Mouse (Mus musculus): ENCODE results near the gene Stpg3. TPM values are rescaled to one million over a fixed set of nuclear protein-coding genes. Genes with fewer than 3 reads are reported as not detected.

The Stpg3 gene
- total and polyA plus RNA-seq, 3 experiments = not detected

DNA sequence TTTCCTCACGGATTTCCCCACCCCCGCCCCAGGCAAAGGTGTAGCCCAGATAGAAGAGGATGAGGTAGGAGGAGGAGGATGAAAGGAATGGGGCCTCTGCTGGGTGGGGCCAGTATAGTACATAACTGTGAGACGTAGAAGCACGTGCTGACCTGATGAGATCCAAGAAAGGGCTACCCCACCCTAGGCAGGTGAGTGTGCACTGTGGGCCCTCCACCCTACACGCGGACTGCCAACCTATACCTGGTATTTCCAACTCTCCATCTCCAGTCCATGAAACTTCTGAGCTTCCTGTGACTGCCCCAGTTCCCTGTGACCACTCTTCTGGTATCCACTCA is 27.0 kb upstream of the Stpg3 start:
- peak overlapping the region in 2 of 3 experiments; percentile 44 to 49 for H3K4me3 ChIP-seq (replicated peaks in 1 of 3; ENCODE audit: low read depth in 2 of 3, low read length in 2 of 3, poor library complexity in 1 of 3)

DNA sequence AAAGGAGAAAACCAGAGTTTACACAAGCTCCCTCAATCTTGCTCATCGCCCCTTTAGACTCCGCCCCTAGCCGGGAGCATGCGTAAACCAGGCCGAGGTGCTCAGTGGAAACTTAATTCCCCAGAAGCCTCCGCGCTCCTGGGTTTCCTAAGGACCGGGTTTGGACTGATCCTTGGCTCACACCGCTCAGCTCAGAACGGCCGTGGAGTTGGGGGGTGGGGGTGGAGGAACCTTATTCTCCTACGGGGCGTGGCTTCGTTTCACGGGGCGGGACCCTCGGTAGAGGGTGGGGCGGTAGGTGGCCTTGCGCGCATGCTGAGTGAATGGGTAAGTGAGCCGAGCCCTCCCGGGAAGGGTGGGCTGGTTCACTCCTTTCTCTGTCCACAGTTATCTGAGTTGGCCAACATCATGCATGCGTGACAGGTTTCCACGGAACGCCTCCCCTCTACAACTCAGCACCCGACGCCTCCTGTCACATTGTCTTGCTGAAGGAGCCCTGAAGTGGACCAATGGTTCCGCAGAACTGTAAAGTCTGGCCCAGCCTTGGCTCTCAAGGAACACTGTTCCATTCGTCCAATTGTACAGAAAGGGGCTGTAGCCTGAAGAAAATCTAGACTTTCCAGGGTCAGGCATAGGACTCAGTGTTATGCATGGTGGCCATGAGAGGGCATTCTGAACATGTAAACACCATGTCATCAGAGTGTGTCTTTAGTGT is 26.4 kb upstream of the Stpg3 start:
- in situ Hi-C loops (cut with MboI; ENCODE audit: low pct_ligation_motif_present, low pct_unique_long_range_greater_than_20kb, low sequenced_read_pairs) (no loop called here), dilution Hi-C loops (cut with MboI; ENCODE audit: extremely low pct_ligation_motif_present, extremely low pct_unique_long_range_greater_than_20kb, low sequenced_read_pairs) (no loop called here)
- Histone ChIP-seq H3K4me3 (replicated peaks in 1 of 3; ENCODE audit: low read depth in 2 of 3, low read length in 2 of 3, poor library complexity in 1 of 3) (peak overlapping the region; percentile 29 to 49 (median 44)), H3K27ac (ENCODE audit: insufficient read depth, low read depth) (no peak overlapping the region), H3K4me2 (ENCODE audit: insufficient read depth, low read depth, poor library complexity, severe bottlenecking) (peak overlapping the region; percentile 89), H3K79me2 (replicated peaks; ENCODE audit: control insufficient read depth, extremely low read depth, insufficient read depth, poor library complexity, severe bottlenecking) (no peaks in the 10 kb centered on the region), H3K36me3 (replicated peaks in 1 of 2; ENCODE audit: control insufficient read depth in 1 of 2, insufficient read depth in 1 of 2, low read length in 1 of 2) (peaks cover 11 to 25% of the 10 kb centered on the region in 2 experiments), H3K27me3 (replicated peaks) (peaks cover 50% of the 10 kb centered on the region), H3K4me1 (ENCODE audit: control insufficient read depth in 1 of 2, insufficient read depth in 2 of 2) (peaks cover 12 to 16% of the 10 kb centered on the region in 2 experiments), H3K9ac (ENCODE audit: insufficient read depth, low read depth) (peak overlapping the region; percentile 3; the same call in 1 of the 2 replicates), H3K9me3 (replicated peaks; ENCODE audit: low read length) (no peaks in the 10 kb centered on the region)
- TF ChIP-seq EP300 (IDR thresholded peaks at IDR 0.05; ENCODE audit: low read length) (no peak), NRF1 (IDR thresholded peaks at IDR 0.05; ENCODE audit: low read depth, low read length) (peak; percentile 84), TCF12 (IDR thresholded peaks at IDR 0.05; ENCODE audit: low read depth, low read length) (0 out of 2 replicates have a peak, but pooled peaks have one; percentile 41), NELFE (IDR thresholded peaks at IDR 0.05; ENCODE audit: low read depth, low read length) (0 out of 2 replicates have a peak, but pooled peaks have one; percentile 48), POLR2A (IDR thresholded peaks at IDR 0.05; ENCODE audit: low read depth, low read length) (peak; percentile 73), GABPA (IDR thresholded peaks at IDR 0.05; ENCODE audit: insufficient replicate concordance, low read depth, low read length) (no peak)
- DNase-seq (ENCODE audit: extremely low read depth) = peak; percentile 74

More for the DNA sequence above, 27.0 kb upstream of the Stpg3 start:
- no peaks in the 10 kb centered on the region for H3K9me3 ChIP-seq (replicated peaks; ENCODE audit: low read length)
- peaks cover 16 to 30% of the 10 kb centered on the region in 2 experiments for H3K36me3 ChIP-seq (replicated peaks in 1 of 2; ENCODE audit: control insufficient read depth in 1 of 2, insufficient read depth in 1 of 2, low read length in 1 of 2)
- H3K79me2 ChIP-seq (replicated peaks; ENCODE audit: control insufficient read depth, extremely low read depth, insufficient read depth, poor library complexity, severe bottlenecking) = no peaks in the 10 kb centered on the region
- no peak overlapping the region for H3K9ac ChIP-seq (ENCODE audit: insufficient read depth, low read depth)
- no peak for DNase-seq (ENCODE audit: extremely low read depth)
- peak overlapping the region; percentile 89 for H3K4me2 ChIP-seq (ENCODE audit: insufficient read depth, low read depth, poor library complexity, severe bottlenecking)
- TF ChIP-seq IRF4 (IDR thresholded peaks at IDR 0.05; ENCODE audit: low read depth, low read length) = no peak
- no peak for TF ChIP-seq TBP (conservative IDR thresholded peaks at IDR 0.05; ENCODE audit: low read depth, low read length)
- TF ChIP-seq CHD2 (IDR thresholded peaks at IDR 0.05; ENCODE audit: low read length) = no peak
- TF ChIP-seq POLR2A (IDR thresholded peaks at IDR 0.05; ENCODE audit: low read depth, low read length) = no peak
- no peak for TF ChIP-seq HCFC1 (IDR thresholded peaks at IDR 0.05; ENCODE audit: low read depth, low read length)
- no peak for TF ChIP-seq USF1 (IDR thresholded peaks at IDR 0.05; ENCODE audit: low read depth, low read length)
- no peak for TF ChIP-seq EP300 (IDR thresholded peaks at IDR 0.05; ENCODE audit: low read length)
- no peak for TF ChIP-seq PAX5 (IDR thresholded peaks at IDR 0.05; ENCODE audit: low read length)
- no peak for TF ChIP-seq ELF1 (IDR thresholded peaks at IDR 0.05; ENCODE audit: low read depth, low read length)
- TF ChIP-seq RCOR1 (conservative IDR thresholded peaks at IDR 0.05; ENCODE audit: low read depth, low read length) = no peak
- no peak for TF ChIP-seq ZC3H11A (IDR thresholded peaks at IDR 0.05; ENCODE audit: low read depth, low read length)
- no peak for TF ChIP-seq NRF1 (IDR thresholded peaks at IDR 0.05; ENCODE audit: low read depth, low read length)
- in situ Hi-C loops (cut with MboI; ENCODE audit: low pct_ligation_motif_present, low pct_unique_long_range_greater_than_20kb, low sequenced_read_pairs) (no loop called here), dilution Hi-C loops (cut with MboI; ENCODE audit: extremely low pct_ligation_motif_present, extremely low pct_unique_long_range_greater_than_20kb, low sequenced_read_pairs) (no loop called here)
- H3K27ac ChIP-seq (ENCODE audit: insufficient read depth, low read depth) = no peak overlapping the region
- H3K4me1 ChIP-seq (ENCODE audit: control insufficient read depth in 1 of 2, insufficient read depth in 2 of 2) = peaks cover 8 to 16% of the 10 kb centered on the region in 2 experiments
- peaks cover 45% of the 10 kb centered on the region for H3K27me3 ChIP-seq (replicated peaks)
